Mouse (Mus musculus) retina, postnatal 7 days (tissue): ENCODE data around the gene Dhrs7b.
"Not testable (repeated sequence)": the region's sequence is repeated elsewhere in the genome, so short reads cannot be mapped to it uniquely, and the experiment has no call there.

Experiments
- DNase-seq: peaks from one replicate; pipeline ENCODE4 v3.0.0-alpha.2; 2012; ENCODE audit warnings: low read depth, low spot score

The Dhrs7b gene

DNA sequence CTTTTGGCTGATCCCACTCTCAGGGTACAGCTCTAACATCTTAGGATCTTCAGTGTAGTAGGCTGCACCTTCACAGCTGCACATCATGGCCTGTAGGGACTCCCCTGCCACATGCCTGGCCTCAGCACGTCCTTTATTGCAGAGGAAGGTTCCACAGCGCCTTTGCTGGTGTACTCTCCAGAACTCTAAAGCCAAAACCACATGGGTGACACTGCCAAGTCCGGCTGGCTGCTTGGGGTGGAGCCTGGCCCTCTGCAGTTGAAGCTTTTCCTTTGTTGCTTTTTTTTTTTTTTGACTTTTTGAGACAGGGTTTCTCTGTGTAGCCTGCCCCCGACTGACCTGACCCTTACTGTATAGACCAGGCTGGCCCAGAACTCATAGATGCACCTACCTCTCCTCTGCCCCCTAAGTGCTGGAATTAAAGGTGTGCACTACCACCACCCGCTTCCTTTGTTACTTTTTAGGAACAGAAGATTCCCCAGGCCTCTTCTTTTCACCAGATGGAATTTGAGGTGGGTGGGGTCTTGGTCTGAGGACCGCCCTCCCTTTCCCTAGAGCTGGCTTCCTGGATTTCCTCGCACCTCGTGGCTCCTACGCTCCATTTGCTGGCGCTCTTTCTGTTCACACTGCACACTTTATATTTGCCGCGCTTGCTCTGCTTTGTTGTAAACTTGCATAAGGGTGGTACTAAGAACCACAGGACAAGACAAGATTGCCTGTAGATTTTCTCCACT is 11.2 kb downstream of the Dhrs7b start:
- no peak for DNase-seq

GRCm38 (mm10) chr11:60843412-60843811 is 13.0 kb downstream of the Dhrs7b start:
- DNase-seq = no peak

- no peak for DNase-seq
Observed at GRCm38 (mm10) chr11:60845415-60845814, 15.0 kb downstream of the Dhrs7b start.

DNA sequence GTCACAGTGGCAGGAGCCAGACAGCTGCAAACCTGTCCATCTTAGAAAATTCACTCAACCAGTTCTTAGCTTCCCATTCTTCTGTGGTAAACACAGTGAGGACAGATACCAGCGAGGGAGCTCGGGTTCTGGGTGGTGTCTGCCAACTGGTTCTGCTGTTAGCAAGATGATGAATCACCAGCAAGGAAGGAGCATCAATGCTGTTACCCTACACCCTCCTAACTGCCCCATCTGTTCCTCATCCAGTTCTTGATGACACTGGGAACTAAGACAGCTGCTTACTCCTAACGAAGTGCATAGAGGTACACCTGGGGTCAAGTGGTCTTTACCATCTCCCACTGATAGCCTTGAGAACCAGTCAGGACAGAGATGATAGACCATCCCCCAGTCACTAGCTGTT is 26.2 kb downstream of the Dhrs7b start:
- no peak for DNase-seq

DNA sequence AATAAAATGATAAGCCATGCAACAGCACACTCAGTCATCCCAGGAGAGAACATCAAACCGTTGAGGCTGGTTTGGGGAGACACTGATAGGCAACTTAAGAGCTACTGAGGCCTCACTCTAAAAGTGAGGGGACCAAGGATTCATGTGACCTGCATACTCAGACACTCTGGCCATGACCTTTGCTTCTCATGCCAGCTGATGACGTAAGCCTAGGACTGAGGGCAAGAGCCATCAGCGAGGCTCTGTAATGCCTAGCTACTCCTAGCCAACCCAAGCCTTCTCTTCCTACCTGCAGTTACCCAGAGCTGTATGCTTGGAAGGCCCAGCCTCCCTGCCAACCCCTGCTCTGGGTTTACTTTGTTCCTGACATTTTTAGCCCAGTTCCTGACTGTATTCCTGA is 31.6 kb downstream of the Dhrs7b start:
- DNase-seq = no peak

DNA sequence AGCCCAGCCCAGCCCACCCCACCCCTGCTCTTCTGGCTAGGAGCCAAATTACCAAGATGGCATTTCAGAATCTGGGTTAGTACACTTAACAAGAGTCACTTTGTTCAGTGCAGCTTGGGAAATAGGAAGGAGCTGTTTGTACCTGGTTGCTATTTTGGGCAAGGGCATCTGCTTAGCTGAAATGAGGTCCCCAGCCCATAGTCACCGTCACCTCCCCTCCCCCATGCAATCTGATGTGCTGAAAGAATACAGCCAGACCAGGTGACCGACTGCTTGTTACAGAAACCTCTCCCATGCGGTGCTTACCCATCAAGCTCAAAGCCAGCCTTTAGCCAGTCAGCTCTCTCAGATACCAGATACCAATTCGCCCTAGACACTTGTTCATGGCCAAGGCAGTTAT is 32.8 kb downstream of the Dhrs7b start:
- DNase-seq = no peak

GRCm38 (mm10) chr11:60864166-60864565 is 33.7 kb downstream of the Dhrs7b start:
- DNase-seq = no peak

DNA sequence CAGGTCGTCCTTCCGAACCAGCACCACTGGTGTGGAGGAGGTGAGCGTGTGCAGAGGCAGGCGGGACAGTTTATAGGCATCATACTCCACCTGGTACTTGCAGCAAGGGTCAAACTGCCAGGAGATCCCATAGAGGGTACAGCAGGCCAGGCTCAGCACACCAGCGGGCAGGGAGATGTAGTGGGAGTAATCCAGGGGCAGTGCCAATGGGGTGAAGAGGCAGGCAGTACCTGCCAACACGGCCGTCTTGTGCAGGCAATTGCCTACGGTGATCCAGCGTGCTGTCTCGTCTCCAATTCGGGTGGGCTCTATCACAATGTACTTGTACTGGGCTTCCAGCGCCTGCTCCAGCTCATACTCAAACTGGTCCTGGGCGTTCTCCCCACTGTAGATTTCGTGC is 34.5 kb downstream of the Dhrs7b start:
- DNase-seq = no peak

DNA sequence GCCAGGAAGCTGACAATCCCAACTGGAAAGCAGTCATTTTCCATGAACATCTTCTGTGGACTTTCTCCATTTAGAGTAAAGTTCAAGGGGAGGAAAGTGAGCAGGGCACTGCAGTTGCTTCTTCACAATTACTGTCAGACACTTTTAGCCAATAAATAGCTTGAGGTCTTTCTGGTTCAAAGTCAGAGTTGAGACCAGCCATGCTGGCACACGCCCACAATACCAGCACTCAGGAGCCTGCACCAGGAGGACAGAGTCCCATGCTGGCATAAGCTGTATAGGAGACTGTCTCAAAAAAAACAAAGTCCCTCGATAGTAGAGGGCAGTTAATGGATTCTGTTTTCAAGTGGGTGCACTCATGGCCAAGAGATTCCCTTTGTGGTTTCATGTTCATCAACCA is 35.6 kb downstream of the Dhrs7b start:
- DNase-seq = no peak

DNA sequence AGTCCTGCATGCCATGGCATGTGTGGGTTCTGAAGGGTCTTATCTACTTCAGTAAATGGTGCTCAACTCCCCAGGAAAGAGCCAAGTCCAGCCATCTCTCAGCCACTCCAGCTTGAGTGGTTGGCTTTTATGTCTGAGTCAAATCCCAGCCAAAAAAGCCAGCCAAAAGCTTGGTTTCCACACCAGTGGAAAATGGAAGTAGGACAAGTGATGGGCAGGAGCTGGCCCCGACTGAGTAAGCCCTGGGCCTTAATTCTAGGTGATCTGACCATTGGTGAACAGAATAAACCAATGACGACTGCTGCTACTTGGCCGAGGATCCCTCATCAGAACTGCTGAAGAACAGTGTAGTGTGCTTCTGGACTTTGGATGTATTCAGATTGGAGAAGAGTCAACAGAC is 37.0 kb downstream of the Dhrs7b start:
- DNase-seq = no peak

DNA sequence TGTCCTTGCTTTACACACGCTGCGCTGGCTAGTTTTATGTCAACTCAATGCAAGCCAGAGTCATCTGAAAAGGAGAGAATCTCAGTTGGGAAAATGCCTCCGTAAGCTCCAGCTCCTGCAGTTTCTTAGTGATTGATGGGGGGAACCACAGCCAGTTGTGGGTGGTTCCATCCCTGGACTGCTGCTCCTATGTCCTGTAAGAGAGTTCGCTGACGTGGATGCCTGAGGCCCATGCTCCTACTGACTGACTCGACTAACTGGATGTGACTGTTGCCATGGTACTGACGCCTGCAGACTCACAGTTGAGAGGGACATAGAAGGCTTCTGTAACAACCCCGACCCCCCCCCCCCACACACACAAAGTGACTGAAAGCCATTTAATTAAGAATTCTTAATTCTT is 37.5 kb downstream of the Dhrs7b start:
- no peak for DNase-seq

DNA sequence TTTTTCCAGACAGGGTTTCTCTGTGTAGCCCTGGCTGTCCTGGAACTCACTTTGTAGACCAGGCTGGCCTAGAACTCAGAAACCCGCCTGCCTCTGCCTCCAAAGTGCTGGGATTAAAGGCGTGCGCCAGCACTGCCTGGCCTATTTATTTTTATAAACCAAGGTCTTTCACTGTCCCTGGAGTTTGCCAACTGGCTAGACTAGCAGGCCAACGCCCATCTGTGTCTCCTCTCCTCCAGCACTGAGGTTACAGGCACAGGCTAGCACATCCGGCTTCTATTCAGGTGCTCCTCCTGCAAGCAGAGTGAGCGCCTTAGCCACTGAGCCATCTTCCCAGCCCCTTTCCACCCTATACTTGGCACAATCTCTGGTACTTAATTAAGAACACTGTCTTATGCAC is 39.0 kb downstream of the Dhrs7b start:
- DNase-seq = not testable (repeated sequence)

- no peak for DNase-seq
Observed at GRCm38 (mm10) chr11:60871409-60871808, 41.0 kb downstream of the Dhrs7b start.

- DNase-seq = no peak
Observed at GRCm38 (mm10) chr11:60873101-60873500, 42.7 kb downstream of the Dhrs7b start.

DNA sequence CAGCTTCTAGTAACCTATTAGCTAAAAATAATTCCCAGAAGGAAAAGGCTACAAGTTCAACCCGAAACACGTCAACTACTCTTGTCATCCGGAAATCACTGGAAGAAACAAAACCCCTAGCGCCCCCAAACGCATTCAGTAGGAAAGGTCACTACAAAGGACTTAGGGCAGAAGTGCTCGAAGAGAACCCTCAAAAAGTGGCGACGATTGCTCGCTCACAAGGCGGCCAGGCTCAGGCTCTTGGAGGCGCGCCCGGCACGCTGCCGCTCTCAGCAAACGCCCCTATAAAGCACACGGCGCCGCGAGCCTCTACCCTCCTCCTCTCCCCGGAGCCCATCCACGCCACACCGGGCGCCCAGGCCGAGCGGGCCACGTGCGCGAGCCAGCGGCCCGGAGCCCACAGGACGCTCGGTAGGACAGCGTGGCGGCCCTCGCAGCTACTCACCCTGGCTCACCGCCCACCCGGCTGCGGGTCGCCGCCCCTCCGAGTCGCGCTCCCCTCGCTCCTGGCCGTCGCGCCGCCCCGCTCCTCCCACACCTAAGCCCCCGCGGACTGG is 47.7 kb downstream of the Dhrs7b start:
- no peak for DNase-seq

DNA sequence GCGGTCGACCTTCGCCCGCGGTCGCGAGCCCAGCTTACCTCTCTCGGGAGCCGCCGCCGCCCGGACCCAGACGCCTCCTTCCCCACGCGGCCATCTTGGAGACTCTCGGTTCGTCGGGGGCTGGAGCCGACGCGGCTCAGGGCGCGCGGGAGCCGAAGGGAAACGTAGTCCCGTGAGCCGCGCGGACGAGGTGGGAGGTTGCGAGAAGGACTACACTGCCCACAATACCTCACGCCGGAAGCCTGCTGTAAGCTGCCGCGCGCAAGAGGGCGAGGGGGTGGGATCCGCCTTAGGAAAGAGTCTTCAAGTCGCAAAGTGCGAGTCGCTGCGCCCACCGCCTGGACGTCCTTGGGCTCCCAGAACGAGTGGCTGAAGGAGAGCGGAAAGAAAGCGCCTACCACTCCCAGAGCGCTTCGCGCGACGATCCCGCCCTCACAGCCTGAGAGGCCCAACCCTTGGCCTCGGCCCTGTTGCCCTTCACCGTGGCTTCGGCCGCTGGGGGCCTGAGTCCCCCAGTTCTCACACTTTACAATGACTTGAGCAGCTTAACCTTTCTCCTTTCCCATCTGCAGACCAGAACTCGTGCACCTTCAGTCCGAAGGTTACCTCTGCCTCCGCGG is 48.4 kb downstream of the Dhrs7b start, which contains the start of gene Tmem11:
Tmem11 (minus strand) TSS at position 598 of the 620 bp plus-strand sequence.
- DNase-seq = peak; percentile 94

DNA sequence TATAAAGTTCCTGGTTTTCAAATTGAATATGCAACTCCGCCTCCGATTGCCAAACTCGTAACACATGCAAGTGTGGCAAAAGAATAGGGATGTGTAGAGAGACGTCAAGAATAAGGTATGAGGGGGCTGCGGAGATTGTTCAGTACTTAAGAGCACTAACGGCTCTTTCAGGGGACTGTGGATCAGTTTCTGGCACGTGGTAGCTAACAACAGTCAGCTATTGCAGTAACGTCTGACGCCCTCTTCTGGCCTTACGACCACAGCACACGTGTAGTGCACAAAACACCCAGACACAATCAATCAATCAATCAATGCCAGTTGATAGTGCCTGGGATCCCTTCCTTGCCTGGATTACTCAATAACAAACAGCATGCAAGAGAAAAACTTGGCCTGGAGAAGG is 49.0 kb downstream of the Dhrs7b start:
- DNase-seq = peak; percentile 36

DNA sequence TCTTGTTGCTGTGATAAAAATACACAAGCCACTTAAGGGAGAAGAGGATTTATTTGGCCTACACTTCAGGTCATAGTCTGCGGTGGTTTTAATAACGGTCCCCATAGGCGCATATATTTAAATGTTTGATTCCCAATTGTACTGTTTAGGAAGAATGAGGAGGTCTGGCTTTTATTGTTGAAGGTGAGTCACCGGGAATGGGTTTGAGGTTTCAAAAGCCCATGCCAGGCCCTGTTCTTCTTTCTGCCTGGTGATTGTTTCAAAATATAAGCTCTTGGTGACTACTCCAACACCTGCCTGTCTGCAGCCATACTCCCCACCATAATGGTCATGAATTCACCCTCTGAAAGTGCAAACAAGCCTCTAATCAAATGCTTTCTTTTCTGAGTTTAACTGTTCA is 50.1 kb downstream of the Dhrs7b start:
- no peak for DNase-seq

- DNase-seq = no peak
Observed at GRCm38 (mm10) chr11:60882386-60882785, 52.0 kb downstream of the Dhrs7b start.

GRCm38 (mm10) chr11:60886986-60887385 is 56.6 kb downstream of the Dhrs7b start:
- DNase-seq = not testable (repeated sequence)

GRCm38 (mm10) chr11:60889861-60890260 is 59.4 kb downstream of the Dhrs7b start:
- DNase-seq = no peak

DNA sequence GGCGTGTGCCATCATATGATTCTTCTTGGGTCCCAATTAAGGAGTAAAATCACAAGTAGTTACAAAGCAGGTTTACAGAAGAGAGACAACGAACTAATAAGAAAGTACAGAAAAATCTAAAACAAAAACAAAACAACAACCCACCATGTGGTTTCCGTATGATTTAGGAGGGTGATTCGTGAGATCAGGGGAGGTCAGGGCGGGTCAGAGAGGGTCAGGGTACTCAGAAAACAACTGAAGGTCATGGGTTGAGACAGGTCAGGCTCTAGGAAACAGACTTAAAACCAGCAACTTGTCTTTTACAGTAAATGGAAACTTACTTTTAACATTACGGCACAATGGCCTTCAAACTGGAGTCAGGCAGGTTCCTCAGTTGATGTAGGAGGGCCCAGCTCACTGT is 59.9 kb downstream of the Dhrs7b start:
- no peak for DNase-seq

GRCm38 (mm10) chr11:60890744-60891143 is 60.3 kb downstream of the Dhrs7b start:
- no peak for DNase-seq
